Mouse (Mus musculus): ENCODE measurements at regions not wholly inside any gene's neighbourhood (a gene's known extent, or its start where the extent isn't known, plus 50 kb on each side); places are given as distances from the start of the nearest gene placed in this dataset.

DNA sequence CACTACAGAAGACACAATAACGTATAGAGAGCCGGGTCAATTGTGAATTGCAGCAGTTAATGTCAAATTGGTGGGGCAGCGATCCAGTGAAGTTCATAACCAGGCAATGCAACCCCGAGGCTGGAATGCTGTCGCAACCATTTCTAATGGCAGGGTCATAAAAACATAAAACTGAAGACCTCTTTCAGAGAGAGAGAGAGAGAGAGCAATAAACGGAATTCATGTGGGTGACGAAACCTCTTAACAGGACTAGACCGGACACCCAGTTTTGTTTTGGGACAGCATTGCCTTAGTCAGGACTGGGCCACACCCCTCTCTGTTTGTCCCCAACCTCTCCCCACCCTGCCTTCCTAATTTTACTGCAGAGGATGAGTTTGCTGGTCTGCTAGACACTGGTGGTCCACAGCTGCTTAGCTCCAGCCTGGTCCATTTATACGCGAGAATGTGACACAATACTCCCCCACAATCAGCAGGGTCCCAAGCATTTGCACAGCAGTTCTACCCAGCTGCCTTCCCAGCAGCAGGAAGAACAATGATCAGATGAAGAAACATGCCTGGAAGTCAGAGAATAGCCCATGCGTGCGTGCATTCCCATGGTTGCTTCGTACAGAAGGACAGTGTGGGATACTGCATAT, 115.6 kb upstream of the Prickle1 start:
- ATAC-seq (replicated peaks; ENCODE audit: extremely low read depth, insufficient read depth, low FRiP score) = no peak
- Histone ChIP-seq H3K4me1 (ENCODE audit: control insufficient read depth, insufficient read depth, low read length) (peaks cover 4% of the 10 kb centered on the region; the same call in 1 of the 2 replicates), H3K4me2 (ENCODE audit: low read depth, low read length) (no peak overlapping the region), H3K4me3 (ENCODE audit: low read length) (no peak overlapping the region), H3K9me3 (replicated peaks; ENCODE audit: control insufficient read depth, low read length) (no peaks in the 10 kb centered on the region), H3K27me3 (ENCODE audit: control insufficient read depth, insufficient read depth, low read length) (no peaks in the 10 kb centered on the region), H3K27ac (ENCODE audit: low read length) (no peak overlapping the region), H3K36me3 (ENCODE audit: control insufficient read depth, insufficient read depth) (no peaks in the 10 kb centered on the region), H3K9ac (ENCODE audit: low read length) (no peak overlapping the region)
- 78% methylated on average over 13 of the region's 13 CpGs for WGBS

DNA sequence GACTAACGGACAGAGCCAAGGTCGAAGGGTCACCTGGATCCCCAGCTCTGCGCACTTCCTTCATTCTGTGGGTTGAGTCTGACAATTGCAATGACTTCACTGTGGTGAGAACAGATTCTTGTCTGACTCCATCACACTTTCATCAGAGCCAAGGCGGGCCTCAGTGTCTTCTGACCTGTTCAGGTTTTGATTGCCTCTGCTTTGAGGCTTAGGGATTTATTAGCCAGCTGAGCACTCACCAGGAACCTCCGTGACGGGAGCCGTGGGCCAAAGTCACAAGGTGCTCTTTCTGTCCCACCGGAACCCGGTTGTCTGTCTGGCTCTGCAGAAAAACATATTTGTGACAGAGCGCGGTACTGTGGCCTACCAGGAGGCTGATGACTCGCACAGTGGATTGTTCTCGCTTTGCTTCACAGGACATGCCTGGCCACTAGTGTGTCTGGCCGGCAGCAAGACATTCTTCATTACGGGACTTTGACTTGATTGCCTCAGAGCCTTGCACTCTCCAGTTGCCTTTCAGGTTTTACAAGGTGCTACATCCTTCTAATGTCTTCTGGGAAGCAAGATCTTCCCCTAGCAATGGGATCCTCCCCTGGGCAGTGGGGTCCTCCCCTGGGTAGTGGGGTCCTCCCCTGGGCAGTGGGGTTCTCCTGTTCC, 114.9 kb upstream of the Prickle1 start:
- Histone ChIP-seq H3K4me2 (ENCODE audit: low read depth, low read length) (no peak overlapping the region), H3K27ac (ENCODE audit: low read length) (no peak overlapping the region), H3K4me3 (ENCODE audit: low read length) (no peak overlapping the region), H3K9me3 (replicated peaks; ENCODE audit: control insufficient read depth, low read length) (no peaks in the 10 kb centered on the region), H3K36me3 (ENCODE audit: control insufficient read depth, insufficient read depth) (no peaks in the 10 kb centered on the region), H3K27me3 (ENCODE audit: control insufficient read depth, insufficient read depth, low read length) (no peaks in the 10 kb centered on the region), H3K9ac (ENCODE audit: low read length) (no peak overlapping the region), H3K4me1 (ENCODE audit: control insufficient read depth, insufficient read depth, low read length) (peaks cover 4% of the 10 kb centered on the region; the same call in 1 of the 2 replicates)
- no peak for ATAC-seq (replicated peaks; ENCODE audit: extremely low read depth, insufficient read depth, low FRiP score)
- 85% methylated on average over 15 of the region's 15 CpGs for WGBS

DNA sequence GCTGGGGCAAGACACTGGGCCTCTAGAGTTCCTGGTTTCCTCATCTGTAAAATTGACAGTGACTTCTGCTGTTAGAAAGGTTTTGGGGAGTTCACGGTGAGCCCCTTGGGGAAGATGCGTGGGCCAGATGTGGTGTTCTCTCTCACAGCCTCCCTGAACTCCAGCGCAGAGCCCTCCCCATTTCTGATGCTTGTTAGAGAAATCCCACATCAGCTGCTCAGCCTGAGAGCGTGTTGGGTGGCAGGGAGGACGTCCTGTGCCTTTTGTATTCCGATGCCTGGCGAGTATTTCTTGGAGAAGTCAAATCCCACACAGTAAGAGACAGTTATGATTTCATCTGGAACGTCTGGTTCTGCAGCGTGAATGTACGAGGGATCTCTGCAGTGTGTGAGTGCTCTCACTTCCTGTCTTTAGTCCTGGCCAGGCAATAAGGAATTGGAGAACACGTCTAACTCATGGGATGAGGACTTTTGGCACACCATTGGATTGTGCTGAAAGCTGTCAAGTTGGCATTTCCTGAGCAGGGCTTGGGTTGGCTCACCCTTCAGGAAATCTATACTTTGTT, 110.8 kb upstream of the Prickle1 start:
- peak overlapping the region; percentile 24 for H3K27ac ChIP-seq (ENCODE audit: low read length)
- ATAC-seq (replicated peaks; ENCODE audit: extremely low read depth, insufficient read depth, low FRiP score) = no peak
- H3K4me2 ChIP-seq (ENCODE audit: low read depth, low read length) = no peak overlapping the region
- no peaks in the 10 kb centered on the region for H3K9me3 ChIP-seq (replicated peaks; ENCODE audit: control insufficient read depth, low read length)
- no peaks in the 10 kb centered on the region for H3K27me3 ChIP-seq (ENCODE audit: control insufficient read depth, insufficient read depth, low read length)
- WGBS = 61% methylated on average over 11 of the region's 11 CpGs
- H3K36me3 ChIP-seq (ENCODE audit: control insufficient read depth, insufficient read depth) = no peaks in the 10 kb centered on the region
- H3K9ac ChIP-seq (ENCODE audit: low read length) = no peak overlapping the region
- H3K4me3 ChIP-seq (ENCODE audit: low read length) = no peak overlapping the region
- H3K4me1 ChIP-seq (ENCODE audit: control insufficient read depth, insufficient read depth, low read length) = peaks cover 4% of the 10 kb centered on the region; the same call in 1 of the 2 replicates

DNA sequence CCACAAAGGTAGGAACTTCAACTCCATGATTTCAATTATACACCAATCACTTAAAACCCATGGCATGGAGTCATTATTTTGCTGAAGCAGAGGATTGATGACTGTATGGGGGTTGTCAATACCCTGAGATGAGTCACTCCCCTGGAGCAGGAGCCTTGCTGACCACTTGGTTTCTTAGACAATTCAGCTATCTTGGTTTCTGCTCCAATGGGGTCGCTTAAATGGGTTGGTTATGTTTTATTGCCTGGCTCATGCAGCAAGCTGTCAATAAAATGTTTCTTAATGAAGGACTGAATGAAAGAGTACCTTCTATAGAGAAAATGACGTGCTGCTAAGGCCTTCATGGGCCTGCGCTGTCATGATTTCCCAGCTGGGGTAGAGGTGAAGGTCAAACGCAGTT, 110.0 kb upstream of the Prickle1 start:
- Histone ChIP-seq H3K9me3 (replicated peaks; ENCODE audit: control insufficient read depth, low read length) (no peaks in the 10 kb centered on the region), H3K27ac (ENCODE audit: low read length) (no peak overlapping the region), H3K4me1 (ENCODE audit: control insufficient read depth, insufficient read depth, low read length) (peaks cover 4% of the 10 kb centered on the region; the same call in 1 of the 2 replicates), H3K27me3 (ENCODE audit: control insufficient read depth, insufficient read depth, low read length) (no peaks in the 10 kb centered on the region), H3K9ac (ENCODE audit: low read length) (no peak overlapping the region), H3K36me3 (ENCODE audit: control insufficient read depth, insufficient read depth) (no peaks in the 10 kb centered on the region), H3K4me2 (ENCODE audit: low read depth, low read length) (no peak overlapping the region), H3K4me3 (ENCODE audit: low read length) (no peak overlapping the region)
- 85% methylated on average over 4 of the region's 4 CpGs for WGBS
- ATAC-seq (replicated peaks; ENCODE audit: extremely low read depth, insufficient read depth, low FRiP score) = no peak

DNA sequence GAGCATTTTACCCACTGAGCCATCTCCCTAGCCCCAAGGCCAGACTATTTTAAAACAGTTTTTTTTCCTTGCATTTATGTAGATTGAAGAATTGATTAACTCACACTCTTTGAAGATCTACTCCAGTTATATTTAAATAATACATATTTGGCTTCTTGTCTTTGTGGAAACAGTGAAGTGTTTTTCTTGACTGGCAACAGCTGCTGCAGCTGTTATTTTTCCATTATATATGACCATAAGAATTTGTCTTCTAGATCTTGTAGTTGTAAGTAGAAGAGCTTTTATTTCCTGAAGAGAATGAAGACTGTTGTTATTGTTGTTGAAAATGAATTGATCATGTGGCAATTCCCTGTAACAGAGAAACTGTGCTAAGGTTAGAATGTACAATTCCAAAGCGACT, 109.4 kb upstream of the Prickle1 start:
- H3K9ac ChIP-seq (ENCODE audit: low read length) = no peak overlapping the region
- 91% methylated on average over 1 of the region's 1 CpGs for WGBS
- H3K27me3 ChIP-seq (ENCODE audit: control insufficient read depth, insufficient read depth, low read length) = no peaks in the 10 kb centered on the region
- no peak for ATAC-seq (replicated peaks; ENCODE audit: extremely low read depth, insufficient read depth, low FRiP score)
- peaks cover 8% of the 10 kb centered on the region for H3K4me1 ChIP-seq (ENCODE audit: control insufficient read depth, insufficient read depth, low read length)
- H3K4me3 ChIP-seq (ENCODE audit: low read length) = no peak overlapping the region
- H3K9me3 ChIP-seq (replicated peaks; ENCODE audit: control insufficient read depth, low read length) = no peaks in the 10 kb centered on the region
- H3K36me3 ChIP-seq (ENCODE audit: control insufficient read depth, insufficient read depth) = no peaks in the 10 kb centered on the region
- H3K4me2 ChIP-seq (ENCODE audit: low read depth, low read length) = no peak overlapping the region
- no peak overlapping the region for H3K27ac ChIP-seq (ENCODE audit: low read length)

DNA sequence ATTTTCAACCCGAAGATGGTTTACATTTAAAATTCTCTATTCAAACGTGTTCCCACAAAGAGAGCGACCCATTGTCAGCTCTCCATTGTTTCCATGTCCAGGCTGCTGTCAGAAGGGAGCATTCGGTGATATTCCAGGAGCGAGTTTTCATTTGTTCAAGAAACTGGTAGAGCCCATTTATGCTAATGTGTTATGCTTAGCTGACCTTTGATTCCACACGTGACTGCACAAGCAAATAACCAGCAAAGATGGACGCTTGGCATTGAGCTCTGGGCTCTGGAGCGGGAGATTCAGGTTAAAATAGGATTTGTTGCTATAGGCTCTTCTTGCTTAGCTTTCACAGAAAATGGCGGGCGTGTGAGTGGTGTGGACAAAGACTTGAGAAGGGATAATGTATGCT, 105.3 kb upstream of the Prickle1 start:
- no peak overlapping the region for H3K4me3 ChIP-seq (ENCODE audit: low read length)
- no peak for ATAC-seq (replicated peaks; ENCODE audit: extremely low read depth, insufficient read depth, low FRiP score)
- no peak overlapping the region for H3K27ac ChIP-seq (ENCODE audit: low read length)
- H3K36me3 ChIP-seq (ENCODE audit: control insufficient read depth, insufficient read depth) = no peaks in the 10 kb centered on the region
- H3K9ac ChIP-seq (ENCODE audit: low read length) = no peak overlapping the region
- H3K9me3 ChIP-seq (replicated peaks; ENCODE audit: control insufficient read depth, low read length) = no peaks in the 10 kb centered on the region
- no peaks in the 10 kb centered on the region for H3K27me3 ChIP-seq (ENCODE audit: control insufficient read depth, insufficient read depth, low read length)
- 91% methylated on average over 10 of the region's 10 CpGs for WGBS
- no peak overlapping the region for H3K4me2 ChIP-seq (ENCODE audit: low read depth, low read length)
- H3K4me1 ChIP-seq (ENCODE audit: control insufficient read depth, insufficient read depth, low read length) = peaks cover 25% of the 10 kb centered on the region

DNA sequence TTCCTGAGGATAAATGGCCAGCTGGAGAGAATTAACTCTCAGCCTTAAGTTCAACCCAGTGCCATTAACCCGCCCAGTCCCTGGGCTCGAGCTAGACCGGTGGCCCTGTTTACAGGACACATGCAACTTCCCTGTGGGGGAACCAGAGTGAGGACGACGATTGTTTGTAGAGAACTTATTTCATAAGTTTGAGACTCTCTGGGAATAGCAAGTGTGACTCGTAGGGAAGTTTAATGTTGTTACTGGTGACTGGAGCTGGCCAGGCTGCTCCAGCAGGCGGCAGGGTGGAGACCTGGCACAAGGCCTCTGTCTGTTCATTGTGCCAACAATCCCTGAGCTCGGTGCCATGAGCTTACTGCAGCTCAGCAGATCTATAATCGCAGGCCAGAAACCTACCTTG, 104.3 kb upstream of the Prickle1 start:
- Histone ChIP-seq H3K9ac (ENCODE audit: low read length) (no peak overlapping the region), H3K27me3 (ENCODE audit: control insufficient read depth, insufficient read depth, low read length) (no peaks in the 10 kb centered on the region), H3K4me1 (ENCODE audit: control insufficient read depth, insufficient read depth, low read length) (peaks cover 25% of the 10 kb centered on the region), H3K4me2 (ENCODE audit: low read depth, low read length) (no peak overlapping the region; the same call in 1 of the 2 replicates), H3K27ac (ENCODE audit: low read length) (peak overlapping the region; percentile 97), H3K36me3 (ENCODE audit: control insufficient read depth, insufficient read depth) (no peaks in the 10 kb centered on the region), H3K9me3 (replicated peaks; ENCODE audit: control insufficient read depth, low read length) (no peaks in the 10 kb centered on the region), H3K4me3 (ENCODE audit: low read length) (no peak overlapping the region)
- 50% methylated on average over 9 of the region's 9 CpGs for WGBS
- no peak for ATAC-seq (replicated peaks; ENCODE audit: extremely low read depth, insufficient read depth, low FRiP score)

DNA sequence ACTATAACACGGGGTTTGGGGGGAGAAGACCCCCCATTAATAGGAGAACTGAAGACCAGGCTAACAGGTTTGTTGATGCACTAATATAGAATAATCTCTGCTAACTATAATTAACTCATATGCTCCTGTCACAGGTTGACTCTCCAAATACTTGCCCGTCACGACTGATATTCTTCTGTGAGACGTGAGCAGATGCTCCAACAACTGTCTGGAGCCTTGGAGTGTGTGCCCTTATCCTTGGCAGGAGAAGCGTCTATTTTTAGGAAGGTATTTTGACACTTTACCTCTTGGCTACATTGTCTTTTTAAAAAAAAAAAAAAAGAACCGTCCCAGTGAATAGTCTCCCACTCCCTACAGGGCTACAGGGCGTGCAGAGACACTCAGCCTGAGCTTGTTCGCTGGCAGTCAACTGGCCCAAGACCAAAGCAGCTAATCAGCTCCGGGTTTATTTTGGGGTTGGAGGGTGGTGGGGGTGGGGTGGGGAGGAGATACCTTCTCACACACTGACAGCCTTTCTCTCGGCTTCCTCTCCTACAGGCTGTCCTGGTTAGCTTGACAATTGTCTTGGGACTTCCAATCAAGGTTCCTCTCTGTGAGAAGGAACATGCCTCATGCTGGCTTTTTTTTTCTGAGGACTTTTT, 102.6 kb upstream of the Prickle1 start:
- Histone ChIP-seq H3K9ac (ENCODE audit: low read length) (peak overlapping the region; percentile 61), H3K9me3 (replicated peaks; ENCODE audit: control insufficient read depth, low read length) (no peaks in the 10 kb centered on the region), H3K4me2 (ENCODE audit: low read depth, low read length) (peak overlapping the region; percentile 60), H3K4me3 (ENCODE audit: low read length) (peak overlapping the region; percentile 21), H3K27ac (ENCODE audit: low read length) (peak overlapping the region; percentile 97), H3K36me3 (ENCODE audit: control insufficient read depth, insufficient read depth) (no peaks in the 10 kb centered on the region), H3K4me1 (ENCODE audit: control insufficient read depth, insufficient read depth, low read length) (peaks cover 25% of the 10 kb centered on the region), H3K27me3 (ENCODE audit: control insufficient read depth, insufficient read depth, low read length) (no peaks in the 10 kb centered on the region)
- 14% methylated on average over 10 of the region's 10 CpGs for WGBS
- ATAC-seq (replicated peaks; ENCODE audit: extremely low read depth, insufficient read depth, low FRiP score) = peak; percentile 96

DNA sequence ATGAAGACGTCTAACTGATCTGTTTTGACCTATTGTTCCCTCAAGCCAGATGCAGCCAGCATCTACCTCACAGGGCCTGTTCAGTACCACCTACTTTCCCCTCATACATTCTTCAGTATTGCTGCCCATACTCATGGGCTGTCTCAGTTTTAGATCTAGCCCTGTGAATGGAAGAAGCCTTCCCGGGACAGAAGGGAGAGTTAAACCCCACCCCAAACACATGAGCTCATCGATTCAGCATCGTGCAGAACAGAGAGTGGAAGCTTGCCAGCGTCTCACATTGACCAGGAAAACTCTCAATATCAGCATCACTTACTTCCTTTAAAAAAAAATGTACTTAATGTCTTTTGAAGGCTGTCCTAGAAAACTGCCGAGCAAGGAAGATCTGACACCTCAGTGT, 95.0 kb upstream of the Prickle1 start:
- Histone ChIP-seq H3K9ac (ENCODE audit: low read length) (no peak overlapping the region), H3K4me1 (ENCODE audit: control insufficient read depth, insufficient read depth, low read length) (peaks cover 28% of the 10 kb centered on the region), H3K36me3 (ENCODE audit: control insufficient read depth, insufficient read depth) (no peaks in the 10 kb centered on the region), H3K4me3 (ENCODE audit: low read length) (no peak overlapping the region), H3K9me3 (replicated peaks; ENCODE audit: control insufficient read depth, low read length) (no peaks in the 10 kb centered on the region), H3K27ac (ENCODE audit: low read length) (peak overlapping the region; percentile 70; the same call in 1 of the 2 replicates), H3K4me2 (ENCODE audit: low read depth, low read length) (no peak overlapping the region), H3K27me3 (ENCODE audit: control insufficient read depth, insufficient read depth, low read length) (no peaks in the 10 kb centered on the region)
- WGBS = 29% methylated on average over 6 of the region's 6 CpGs
- ATAC-seq (replicated peaks; ENCODE audit: extremely low read depth, insufficient read depth, low FRiP score) = no peak

All from heart, embryonic 16.5 days (tissue).